Mouse (Mus musculus): ENCODE results near the gene Gm6583.

DNA sequence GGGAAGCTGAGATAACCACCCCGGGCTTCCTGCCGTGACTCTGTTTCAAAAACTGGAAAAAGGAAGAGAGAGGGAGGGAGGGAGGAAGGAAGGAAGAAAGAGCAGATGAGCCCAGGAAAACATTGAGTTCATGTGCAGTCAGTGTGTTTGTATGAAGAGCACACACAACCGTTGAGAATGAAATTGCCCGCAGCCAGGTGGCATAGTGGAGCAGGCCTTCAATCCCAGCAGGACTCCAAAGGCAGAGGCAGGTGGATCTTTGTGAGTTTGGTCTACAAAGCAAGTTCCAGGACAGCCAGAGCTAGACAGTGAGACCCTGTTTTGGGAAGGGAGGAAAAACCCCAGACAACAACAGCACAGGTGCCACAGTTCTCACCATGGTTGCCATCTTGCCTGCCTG lies 11.5 kb upstream of the Gm6583 start:
- no peak for TF ChIP-seq TCF3 (IDR thresholded peaks at IDR 0.05; ENCODE audit: insufficient read length, low read depth)
- TF ChIP-seq MYOD1 (IDR thresholded peaks at IDR 0.05; ENCODE audit: control insufficient read depth in 1 of 3, insufficient read length in 2 of 3, low read depth in 2 of 3): no peak
- TF ChIP-seq USF1 (IDR thresholded peaks at IDR 0.05; ENCODE audit: low read depth): no peak
- no peak for TF ChIP-seq E2F4 (IDR thresholded peaks at IDR 0.05; ENCODE audit: insufficient read depth)
- no peak for TF ChIP-seq MYOG (IDR thresholded peaks at IDR 0.05; ENCODE audit: control insufficient read depth in 1 of 3, insufficient read depth in 1 of 3, insufficient read length in 2 of 3, low read depth in 2 of 3)
- no peak for TF ChIP-seq TCF12 (IDR thresholded peaks at IDR 0.05; ENCODE audit: insufficient read depth, poor library complexity, severe bottlenecking)

All from myocyte (in vitro differentiated cells).